Mouse (Mus musculus): Measurements from ENCODE around the gene Pkib.

The Pkib gene

DNA sequence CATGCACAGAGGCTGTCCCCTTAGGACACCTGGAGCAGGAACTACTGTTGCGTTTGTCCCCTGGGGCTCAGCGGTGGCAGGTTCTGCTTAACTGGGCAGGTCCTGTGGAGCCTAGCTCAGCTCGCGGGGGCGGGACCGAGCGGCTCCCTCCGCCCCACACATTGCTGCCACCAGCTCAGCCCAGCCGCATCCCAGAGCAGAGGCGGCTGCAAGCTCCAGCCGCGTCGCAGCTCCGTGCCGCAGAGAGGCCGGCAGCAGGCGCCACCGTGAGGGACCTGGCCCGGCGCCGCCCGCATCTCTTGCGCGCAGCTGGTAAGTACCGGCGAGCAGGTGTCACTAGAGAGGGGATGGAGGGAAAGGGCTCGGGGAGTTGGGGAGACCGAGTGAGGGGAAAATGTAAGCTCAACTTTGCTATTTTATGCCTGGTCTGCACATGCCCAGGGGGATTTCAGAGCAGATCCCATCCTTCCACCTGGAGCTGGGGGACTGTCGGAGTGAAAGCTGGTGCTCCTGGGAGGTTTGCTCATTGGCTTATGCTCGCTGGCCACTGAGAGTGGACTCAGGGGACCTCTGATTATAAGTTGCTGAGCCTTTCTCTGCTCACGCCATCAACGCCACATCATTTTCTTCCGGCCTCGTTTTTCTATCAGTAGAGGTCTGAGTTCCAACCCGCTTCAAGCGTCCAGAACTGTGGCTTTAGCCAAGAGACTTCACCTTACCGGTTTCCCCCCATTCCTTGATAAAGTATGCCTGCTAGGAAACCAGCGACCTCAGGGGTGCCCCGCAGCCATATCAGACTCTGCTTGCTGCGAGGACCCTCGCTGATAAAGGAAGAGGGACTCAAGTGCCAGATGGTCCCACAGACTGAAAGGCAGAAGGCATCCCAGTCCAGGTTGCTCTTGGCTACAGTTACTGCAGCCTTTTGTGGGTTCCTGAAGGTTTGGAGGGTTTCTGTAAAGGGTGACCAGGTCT, at the start of gene Pkib:
Gene Pkib, plus strand, starts transcription at position 86 of the 972 bp plus-strand sequence.
- in situ Hi-C loops (cut with MboI; ENCODE audit: low sequenced_read_pairs), result no loop called here

DNA sequence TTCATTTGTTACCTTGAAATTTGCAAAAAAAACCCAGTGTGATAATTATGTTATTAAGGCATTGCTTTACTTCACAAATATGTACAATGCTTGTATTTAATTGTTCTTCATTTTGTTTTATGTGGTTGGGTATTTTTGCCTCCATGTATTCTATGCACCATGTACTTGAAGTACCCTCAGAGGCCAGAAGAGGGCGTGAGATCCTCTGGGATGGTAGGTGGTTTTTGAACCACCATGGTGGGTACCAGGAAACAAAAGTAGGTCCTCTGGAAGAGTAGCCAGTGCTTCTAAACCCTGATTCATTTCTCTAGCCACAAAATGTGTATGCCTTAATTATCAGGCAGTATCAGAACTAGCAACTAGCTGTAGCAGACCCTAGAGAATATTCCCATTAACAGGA, 47.9 kb upstream of the Pkib start:
- in situ Hi-C loops (cut with MboI; ENCODE audit: low sequenced_read_pairs), result no loop called here

DNA sequence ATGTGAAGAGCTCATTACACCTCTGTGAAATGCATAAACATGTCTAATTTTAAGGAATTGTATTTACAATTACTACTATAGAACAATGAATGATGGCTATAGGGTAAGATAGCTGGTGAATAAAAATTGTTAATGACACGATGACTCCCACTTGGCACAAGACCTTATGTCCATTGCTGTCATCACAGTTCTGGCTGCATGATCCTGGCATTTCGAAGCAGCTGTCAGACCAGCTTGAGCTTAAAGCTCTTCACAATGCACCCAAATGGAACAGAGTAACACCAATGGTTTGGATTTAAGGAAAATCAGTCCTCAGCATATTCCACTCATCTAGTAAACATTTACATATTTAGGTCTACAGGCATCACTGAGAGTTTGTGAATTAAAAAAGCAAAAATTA, 37.5 kb upstream of the Pkib start:
- in situ Hi-C loops (cut with MboI; ENCODE audit: low sequenced_read_pairs), result no loop called here

DNA sequence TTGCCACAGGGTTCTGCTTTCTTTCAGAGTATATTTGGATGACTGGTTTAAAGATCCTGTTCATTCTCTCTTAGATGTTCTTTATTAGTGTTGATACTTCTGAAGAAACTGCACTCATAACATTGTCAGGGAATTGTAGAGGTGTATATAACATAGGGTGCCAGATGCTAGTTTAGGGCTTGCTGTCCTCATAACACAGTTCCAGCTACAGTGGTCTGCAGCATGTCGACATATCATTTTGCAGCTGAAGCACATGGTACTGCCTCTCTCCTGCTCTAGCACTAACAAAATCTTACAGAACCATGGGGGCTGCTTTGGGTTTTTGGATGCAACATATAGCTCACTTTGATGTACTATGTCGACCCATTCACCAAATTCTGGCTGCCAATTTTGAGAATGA, 34.6 kb upstream of the Pkib start:
- in situ Hi-C loops (cut with MboI; ENCODE audit: low sequenced_read_pairs), result no loop called here

DNA sequence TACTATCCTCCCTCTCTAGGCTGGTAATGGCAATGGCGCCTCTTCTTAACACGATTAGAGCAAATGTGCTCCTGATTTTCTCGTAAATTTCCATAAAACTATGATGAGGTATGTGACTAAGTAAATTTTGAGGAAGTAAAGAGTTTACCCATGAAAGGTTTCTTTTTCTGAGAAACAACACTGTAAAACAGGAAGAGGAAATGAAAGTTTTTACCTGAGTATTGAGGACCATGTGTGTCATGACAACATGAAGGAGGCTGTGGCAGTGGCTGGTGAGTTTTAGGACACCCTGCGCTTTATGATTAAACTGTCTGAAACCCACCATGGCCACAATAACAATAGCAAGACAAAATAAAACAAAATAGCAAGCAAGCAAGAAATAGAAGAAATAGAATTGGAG, 28.8 kb upstream of the Pkib start:
- in situ Hi-C loops (cut with MboI; ENCODE audit: low sequenced_read_pairs), result no loop called here

DNA sequence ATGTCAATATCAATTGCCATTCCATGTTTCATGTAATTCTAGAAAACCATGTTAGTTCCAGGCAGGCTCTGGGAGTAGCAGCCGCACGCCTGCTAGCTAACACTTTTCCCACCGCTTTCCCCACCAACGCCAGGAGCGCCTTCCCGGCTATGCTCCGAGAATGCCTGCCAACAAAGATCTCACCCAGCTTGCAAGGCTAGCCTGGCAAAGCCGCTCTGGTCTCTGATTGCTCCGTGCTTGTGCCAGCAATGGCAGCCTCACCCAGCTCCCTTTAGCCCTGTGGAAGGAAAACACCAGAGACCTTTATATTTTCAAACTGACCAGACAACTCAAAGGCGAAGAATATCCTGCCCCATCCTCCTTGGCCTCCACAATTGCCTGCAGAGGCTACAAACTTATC, 8.5 kb upstream of the Pkib start:
- in situ Hi-C loops (cut with MboI; ENCODE audit: low sequenced_read_pairs), result no loop called here

DNA sequence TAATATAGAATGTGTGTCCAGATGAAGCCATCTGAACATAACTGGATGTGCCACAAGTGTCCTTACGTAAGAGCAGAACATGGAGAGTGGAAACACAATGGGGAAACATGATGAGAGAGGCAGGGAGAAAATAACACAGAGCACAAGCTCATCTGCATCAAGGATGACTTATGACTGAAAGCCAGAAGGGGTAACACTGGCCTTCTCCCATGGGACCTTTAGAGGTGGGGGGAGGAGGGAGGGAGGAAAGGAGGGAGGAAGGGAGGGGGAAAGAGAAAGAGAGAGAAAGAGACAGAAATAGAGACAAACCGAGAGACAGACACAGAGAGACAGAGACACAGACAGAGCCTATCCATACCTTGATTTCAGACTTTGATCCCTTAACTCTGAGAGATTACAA, 4.0 kb upstream of the Pkib start:
- in situ Hi-C loops (cut with MboI; ENCODE audit: low sequenced_read_pairs), result no loop called here

DNA sequence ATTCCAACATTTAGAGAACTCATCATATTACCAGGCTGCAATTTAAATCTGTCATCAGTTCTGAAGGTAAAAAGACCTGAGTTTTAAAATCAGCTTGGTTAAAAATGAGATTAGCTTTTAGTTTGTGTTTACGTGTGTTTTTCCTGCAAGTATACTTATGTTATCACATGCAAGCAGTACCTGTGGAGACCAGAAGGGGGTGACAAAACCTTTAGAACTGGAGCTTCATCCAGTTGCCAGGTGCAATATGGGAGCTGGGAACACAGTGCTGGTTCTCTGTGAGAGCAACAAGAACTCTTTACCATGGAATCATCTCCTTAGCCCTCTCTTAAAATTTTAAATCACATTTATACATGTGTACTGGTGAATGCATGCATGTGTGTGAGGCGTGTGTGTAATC, 1.2 kb upstream of the Pkib start:
- in situ Hi-C loops (cut with MboI; ENCODE audit: low sequenced_read_pairs), result no loop called here

DNA sequence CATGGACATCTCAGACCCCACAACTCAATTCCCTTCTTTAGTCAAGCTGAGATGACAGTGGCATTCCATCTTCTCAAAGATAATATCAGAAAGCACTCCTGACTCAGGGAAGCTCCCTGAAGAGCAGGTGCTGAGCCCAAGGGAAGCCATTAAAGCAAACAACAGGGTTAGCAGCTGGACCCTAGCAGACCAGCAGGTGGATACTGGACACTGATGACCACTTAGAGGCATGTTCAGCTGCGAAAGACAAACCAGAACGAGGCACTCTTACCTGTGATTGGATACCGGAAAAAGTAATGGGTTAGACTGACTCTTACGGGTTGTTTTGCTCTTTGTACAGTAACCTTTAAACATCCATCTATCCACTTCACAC, 1.1 kb downstream of the Pkib start:
- in situ Hi-C loops (cut with MboI; ENCODE audit: low sequenced_read_pairs), result no loop called here

DNA sequence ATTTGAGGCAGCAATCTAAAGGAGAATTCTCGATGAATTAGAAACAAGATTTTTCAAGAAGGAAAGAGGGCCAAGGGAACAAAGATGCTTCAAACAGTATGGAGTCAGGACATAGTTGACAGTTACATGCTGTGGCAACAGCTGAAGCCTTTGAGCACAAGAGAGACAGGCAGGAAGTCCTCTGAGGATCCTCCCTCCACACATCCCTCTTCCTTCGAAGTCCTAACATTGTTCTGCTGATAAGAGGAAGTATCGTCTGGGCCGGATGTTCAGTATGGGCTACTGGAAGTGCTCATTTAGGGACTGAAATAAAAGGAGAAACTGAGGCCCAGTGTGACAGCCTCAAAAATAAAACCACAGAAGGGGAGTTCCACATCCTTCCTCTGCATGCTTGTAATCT, 5.2 kb downstream of the Pkib start:
- in situ Hi-C loops (cut with MboI; ENCODE audit: low sequenced_read_pairs), result no loop called here

DNA sequence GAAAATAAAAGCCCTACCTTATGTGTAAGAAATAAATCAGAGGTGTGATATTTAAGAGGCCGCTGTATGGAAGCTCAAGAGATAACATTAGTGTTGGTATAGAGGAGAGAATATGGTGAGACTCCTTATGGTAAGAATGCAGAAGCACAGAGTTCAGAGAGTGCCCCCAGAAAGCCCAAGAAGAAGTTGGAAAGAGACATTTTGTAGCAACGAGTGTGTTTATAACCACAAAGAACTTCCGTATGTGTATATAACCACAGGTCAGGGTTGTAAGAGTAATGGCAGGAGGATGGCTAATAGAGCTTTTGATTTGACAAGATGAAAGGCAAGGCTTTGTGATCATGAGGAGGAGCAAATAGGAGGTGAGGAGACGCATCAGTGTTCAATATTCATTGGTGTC, 6.5 kb downstream of the Pkib start:
- in situ Hi-C loops (cut with MboI; ENCODE audit: low sequenced_read_pairs), result no loop called here

DNA sequence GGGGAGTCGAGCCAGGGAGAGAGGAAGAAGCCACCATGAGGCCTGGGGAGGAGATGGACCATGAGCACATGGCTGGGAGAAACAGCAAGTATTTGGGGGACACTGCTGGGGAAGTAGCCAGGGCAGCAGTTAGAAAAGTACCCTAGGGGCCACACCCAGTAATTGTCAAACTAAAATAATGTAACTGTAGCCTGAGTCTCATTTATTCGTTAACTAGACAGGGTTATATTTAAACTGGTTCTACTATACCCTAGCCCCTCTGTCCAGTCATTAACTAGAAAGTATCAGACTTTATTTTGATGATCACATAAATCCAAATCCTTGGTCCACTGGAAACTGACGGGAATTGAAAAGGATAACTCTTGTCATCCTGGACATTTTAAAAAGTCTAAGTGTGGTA, 7.8 kb downstream of the Pkib start:
- in situ Hi-C loops (cut with MboI; ENCODE audit: low sequenced_read_pairs), result no loop called here

DNA sequence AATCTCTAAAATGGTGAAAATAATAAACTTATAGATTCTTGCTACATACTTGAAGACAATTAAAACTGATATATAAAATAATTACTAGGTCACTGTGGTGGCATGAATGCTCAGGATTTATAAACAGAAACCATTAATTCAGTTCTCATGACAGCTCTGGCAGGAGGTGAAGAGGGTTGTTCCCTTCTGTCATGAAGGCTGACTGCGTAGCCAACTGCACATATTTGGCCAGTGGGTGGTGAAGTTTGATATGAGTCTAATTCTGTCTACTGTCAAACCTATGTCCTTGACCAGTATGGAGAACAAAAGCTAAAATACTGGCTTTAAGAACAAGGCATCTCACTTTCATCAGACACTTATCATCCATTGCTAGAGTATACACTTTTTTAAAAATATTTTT, 21.5 kb downstream of the Pkib start:
- in situ Hi-C loops (cut with MboI; ENCODE audit: low sequenced_read_pairs), result no loop called here

DNA sequence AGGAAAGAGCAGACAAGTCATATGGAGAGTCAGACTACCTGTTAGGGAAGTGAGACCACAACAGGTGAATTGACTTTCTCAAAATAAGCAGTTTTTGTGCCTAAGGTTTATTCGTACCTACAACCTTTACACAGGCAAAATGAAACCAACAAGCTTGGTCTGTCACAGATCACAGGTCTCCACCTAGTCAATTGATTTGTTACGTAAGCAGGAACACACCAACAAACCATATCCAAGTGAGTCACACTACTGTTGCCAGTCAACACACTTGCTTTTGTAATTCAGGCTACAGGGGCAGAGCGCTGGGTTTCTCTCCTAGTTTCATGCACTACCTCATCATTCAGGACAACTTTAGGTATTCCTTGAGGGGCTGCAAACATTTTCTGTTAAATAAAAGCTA, 28.7 kb downstream of the Pkib start:
- in situ Hi-C loops (cut with MboI; ENCODE audit: low sequenced_read_pairs), result no loop called here

DNA sequence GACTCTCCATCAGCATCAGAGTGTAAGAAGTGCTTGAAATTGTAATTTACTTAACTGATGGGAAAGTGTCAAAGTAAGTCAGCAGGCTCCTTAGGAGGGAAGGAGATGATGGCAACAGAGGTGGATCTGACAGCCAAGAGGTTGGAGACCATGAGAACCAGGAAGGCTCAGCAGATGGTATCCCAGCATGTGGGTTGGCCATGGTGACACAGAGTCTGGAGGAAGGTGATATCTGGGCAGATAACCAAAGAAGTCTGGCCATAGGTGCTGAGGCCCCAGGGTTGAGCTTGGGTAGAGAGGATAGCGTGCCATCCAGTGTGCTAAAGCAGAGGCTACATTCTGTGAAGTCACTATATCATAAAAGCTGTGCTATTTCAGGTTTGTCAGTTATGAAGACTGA, 32.0 kb downstream of the Pkib start:
- in situ Hi-C loops (cut with MboI; ENCODE audit: low sequenced_read_pairs), result no loop called here

DNA sequence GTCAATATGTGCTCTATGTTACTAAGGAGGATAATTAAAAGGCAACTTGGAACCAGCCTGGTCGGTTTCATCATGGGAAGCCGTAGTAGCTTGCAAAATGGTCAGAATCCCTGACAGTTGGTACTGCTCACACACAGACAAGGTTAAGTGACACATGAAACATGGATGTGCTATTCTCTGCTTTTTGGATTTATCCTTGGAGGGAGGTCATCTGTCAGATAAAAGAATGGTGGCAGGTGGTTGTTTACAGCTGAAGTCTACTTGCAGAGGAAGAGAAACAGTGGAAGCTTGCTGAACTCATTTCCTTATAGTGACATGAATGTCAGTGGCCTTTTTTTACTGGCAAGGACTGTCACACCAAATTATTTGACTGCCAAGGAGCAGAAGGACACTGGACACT, 32.5 kb downstream of the Pkib start:
- in situ Hi-C loops (cut with MboI; ENCODE audit: low sequenced_read_pairs), result no loop called here

DNA sequence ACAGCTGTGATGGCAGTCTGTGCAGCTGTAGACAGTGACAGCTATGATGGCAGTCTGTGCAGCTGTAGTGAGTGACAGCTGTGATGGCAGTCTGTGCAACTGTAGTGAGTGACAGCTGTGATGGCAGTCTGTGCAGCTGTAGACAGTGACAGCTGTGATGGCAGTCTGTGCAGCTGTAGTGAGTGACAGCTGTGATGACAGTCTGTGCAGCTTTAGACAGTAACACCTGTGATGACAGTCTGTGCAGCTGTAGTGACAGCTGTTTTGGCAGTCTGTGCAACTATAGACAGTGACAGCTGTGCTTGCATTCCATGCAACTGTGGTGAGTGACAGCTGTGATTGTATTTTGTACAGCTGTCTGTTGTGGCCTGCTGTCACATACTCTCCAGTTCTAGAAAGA, 44.0 kb downstream of the Pkib start:
- in situ Hi-C loops (cut with MboI; ENCODE audit: low sequenced_read_pairs), result no loop called here

DNA sequence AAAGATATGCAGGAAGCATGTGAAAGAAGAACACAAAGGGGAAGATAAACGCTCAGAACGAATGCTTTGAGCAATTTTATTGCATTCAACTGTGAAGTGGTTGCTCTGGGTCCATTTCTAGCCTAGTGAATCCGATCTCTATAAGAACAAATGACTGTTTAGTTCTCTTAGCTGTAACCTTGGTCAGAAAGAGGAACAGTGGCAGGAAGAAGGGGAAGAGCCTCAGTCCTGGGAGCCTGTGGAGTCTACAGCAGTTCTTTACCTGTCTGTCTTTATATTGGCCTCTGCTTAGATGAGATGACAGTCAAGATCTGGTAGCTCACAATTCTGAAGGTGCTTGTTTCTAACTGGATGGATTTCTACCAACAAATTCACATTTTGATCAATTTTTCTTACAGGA, 56.2 kb downstream of the Pkib start:
- in situ Hi-C loops (cut with MboI; ENCODE audit: low sequenced_read_pairs), result no loop called here

DNA sequence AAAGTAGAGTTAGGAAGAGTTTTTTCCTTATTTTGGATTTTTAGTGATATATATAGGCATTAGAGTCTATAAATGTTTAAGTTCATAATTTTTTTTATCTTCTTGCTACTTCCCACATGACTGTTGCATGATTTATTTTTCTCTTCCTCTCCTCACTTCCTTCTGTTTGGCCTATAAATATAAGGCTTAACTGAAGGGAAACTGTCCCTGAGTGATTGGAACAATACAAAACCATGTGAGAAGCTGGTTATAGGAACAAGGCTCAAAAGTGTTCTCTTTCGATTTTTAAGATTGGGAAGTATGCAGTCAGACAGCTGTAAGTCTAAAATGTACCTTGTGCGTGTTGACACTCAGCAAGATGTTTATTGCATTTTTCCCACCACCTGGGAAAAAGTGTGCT, 58.4 kb downstream of the Pkib start:
- in situ Hi-C loops (cut with MboI; ENCODE audit: low sequenced_read_pairs), result no loop called here

DNA sequence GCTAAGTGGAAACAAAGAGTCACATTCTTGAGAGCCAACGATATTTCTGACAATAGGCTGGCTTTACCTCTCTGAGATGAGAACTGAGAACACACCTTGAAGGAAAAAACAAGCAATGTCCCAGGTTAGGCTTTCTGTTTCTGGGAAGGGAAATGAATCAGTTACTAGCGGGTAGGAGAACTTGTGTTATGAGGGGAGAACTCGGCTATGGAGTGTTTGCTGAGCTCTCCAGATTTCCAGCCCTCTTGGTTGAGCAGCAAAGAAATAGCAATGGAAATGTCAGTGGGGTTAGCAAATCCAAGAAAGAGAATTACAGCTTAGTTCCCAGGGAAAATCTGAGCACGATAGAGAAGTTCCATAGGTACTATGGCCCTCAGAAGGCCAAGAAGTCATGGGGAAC, 70.5 kb downstream of the Pkib start:
- in situ Hi-C loops (cut with MboI; ENCODE audit: low sequenced_read_pairs), result no loop called here

DNA sequence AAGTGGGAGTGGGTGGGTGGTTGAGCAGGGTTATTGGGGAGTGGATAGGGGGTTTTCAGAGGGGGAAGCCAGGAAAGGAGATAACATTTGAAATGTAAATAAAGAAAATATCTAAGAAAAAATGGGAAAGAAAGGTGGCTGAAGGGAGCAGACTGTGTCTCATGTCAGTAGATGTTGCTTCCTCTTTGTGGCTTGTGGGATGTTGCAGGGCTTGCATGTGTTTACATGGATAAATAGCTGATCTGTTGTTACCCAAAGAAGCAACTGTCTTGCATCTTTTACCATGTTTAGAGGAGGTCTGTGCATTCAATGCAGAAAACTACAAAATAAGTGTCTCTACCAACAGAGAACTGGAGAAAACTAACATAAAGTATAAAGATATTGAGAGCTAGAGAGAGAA, 89.3 kb downstream of the Pkib start:
- in situ Hi-C loops (cut with MboI; ENCODE audit: low sequenced_read_pairs), result no loop called here

DNA sequence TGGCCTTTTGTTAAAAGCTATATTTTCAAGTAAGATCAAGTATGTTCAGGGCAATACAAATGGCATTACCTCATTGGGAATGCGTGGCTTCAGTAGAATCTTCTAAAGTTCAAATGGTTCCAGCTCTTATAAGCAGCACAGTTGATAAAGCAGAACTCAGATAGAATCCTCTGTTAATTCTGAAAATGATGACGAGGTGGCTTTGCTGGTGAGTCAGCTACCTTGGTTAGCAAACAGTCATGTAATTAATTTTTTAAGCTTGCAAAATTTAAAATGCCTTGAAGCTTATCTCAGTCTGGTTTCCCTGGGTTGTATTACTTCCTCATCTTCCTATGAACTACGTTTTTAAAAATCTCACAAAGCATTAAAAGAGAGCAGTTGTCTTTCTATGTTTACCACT, 90.6 kb downstream of the Pkib start:
- in situ Hi-C loops (cut with MboI; ENCODE audit: low sequenced_read_pairs), result no loop called here

DNA sequence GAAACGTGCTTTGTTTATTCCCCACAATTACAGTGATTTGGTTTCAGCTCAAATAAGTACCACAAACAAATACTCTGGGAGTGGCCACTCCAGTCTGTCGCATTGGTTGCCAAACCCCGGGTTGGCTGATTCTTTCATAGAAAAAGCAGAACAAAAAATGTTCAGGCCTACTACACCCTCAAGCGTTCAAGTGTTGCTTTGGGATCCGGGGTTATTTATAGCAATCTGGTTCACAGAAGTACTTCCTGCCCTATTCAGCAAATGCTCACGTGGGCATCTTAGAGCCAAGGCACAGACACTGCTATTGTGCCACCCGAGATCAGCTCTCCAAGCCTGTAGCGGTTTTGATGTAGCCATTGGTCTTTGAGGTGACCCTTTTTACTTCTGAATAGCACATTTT, 95.9 kb downstream of the Pkib start:
- in situ Hi-C loops (cut with MboI; ENCODE audit: low sequenced_read_pairs), result no loop called here
